Mouse (Mus musculus) heart, adult 2 months (tissue): ENCODE measurements around the gene Crybg3. TPM values are rescaled to one million over a fixed set of nuclear protein-coding genes. Genes with fewer than 3 reads are reported as not detected.

Experiments used
- DNase-seq, 2 experiments: peaks; one replicate each; pipeline ENCODE4 v3.0.0; 2021
- H3K27ac ChIP-seq: fragments of 200-600 bp; 2 replicates; pipeline ENCODE4 v1.8.1; 2022
- H3K27me3 ChIP-seq: fragments of 200-500 bp; 2 replicates; pipeline ENCODE4 v1.6.1; 2012; ENCODE audit warnings: mild to moderate bottlenecking, low read length, inconsistent platforms, mixed read lengths; ENCODE audit not compliant: control insufficient read depth, insufficient read depth
- H3K36me3 ChIP-seq: fragments of 200-500 bp; 2 replicates; pipeline ENCODE4 v1.6.1; 2012; ENCODE audit warnings: low read length, inconsistent platforms; ENCODE audit not compliant: control insufficient read depth, insufficient read depth
- H3K4me1 ChIP-seq: fragments of 200-500 bp; 2 replicates; pipeline ENCODE4 v1.6.1; 2011; ENCODE audit warnings: low read length; ENCODE audit not compliant: control insufficient read depth, insufficient read depth
- H3K4me3 ChIP-seq: fragments of 200-600 bp; 2 replicates; pipeline ENCODE4 v1.8.1; 2022
- H3K79me2 ChIP-seq: fragments of 200-500 bp; replicated peaks from 2 replicates; pipeline ENCODE4 v1.6.1; 2012; ENCODE audit warnings: mild to moderate bottlenecking, inconsistent platforms, low read length, moderate library complexity, mixed read lengths; ENCODE audit not compliant: control insufficient read depth, insufficient read depth
- H3K9ac ChIP-seq: fragments of 200-500 bp; 2 replicates; pipeline ENCODE4 v1.6.1; 2012; ENCODE audit warnings: low read depth, mild to moderate bottlenecking, control low read depth, inconsistent platforms, low read length, mixed read lengths
- CTCF ChIP-seq: fragments of 200-600 bp; IDR thresholded peaks from 2 replicates; pipeline ENCODE4 v1.8.1; 2022; ENCODE audit warnings: antibody characterized with exemption, mild to moderate bottlenecking, moderate library complexity
- EP300 ChIP-seq: fragments of 200-500 bp; IDR thresholded peaks from 2 replicates; pipeline ENCODE4 v1.6.1; 2011; ENCODE audit warnings: low read depth, low read length, control low read depth; ENCODE audit not compliant: insufficient read depth
- POLR2A ChIP-seq: fragments of 200-500 bp; IDR thresholded peaks from 2 replicates; pipeline ENCODE4 v1.6.1; 2011; ENCODE audit warnings: mild to moderate bottlenecking, low read depth, low read length, control low read depth; ENCODE audit not compliant: insufficient read depth
- WGBS: fragments of 180-500 bp; shearing (Covaris S2); methylation state at CpG from one replicate; pipeline ENCODE4 v1.1.7; 2018; 5-methylcytosine and 5-hydroxymethylcytosine counted together
- intact Hi-C: fragments of 180-260 bp; cut with DNase I; formaldehyde crosslinking; loops from one replicate; pipeline ENCODE4 v1.15.1; 2025
- polyA plus RNA-seq: library from polyadenylated mRNA; depleted of rRNA; stranded (reverse); fragments of >200 nt; gene quantifications from 2 replicates; pipeline ENCODE4 v1.2.3, GENCODE M21; 2012
- total RNA-seq, 2 experiments: library from RNA; stranded (reverse); gene quantifications; 2 replicates each; pipeline ENCODE4 v1.2.3; 2021

The Crybg3 gene
- total and polyA plus RNA-seq, 3 experiments = 14.9 to 74.7 (median 65.0) TPM

DNA sequence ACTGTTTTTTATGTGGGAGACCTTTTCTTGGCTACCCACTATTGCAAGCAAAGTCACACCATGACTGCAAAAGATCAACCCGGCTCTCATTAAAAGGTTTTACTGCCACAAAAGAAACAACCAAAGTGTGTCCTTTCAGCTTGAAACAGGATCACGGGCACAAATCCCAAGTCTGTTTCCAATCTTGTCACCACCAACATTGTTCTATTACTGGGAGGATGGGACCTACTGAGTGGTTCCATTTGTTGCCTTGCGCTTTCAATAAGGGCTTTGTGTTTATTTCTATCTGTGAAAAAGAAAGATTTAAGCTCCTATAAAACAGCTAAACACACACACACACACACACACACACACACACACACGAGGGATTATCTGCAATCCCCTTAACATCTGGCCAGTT, 1.8 kb downstream of the Crybg3 start:
- Histone ChIP-seq H3K4me3 (peak overlapping the region; percentile 84), H3K4me1 (peaks cover 15% of the 10 kb centered on the region), H3K36me3 (peaks cover 20% of the 10 kb centered on the region), H3K27ac (peak overlapping the region; percentile 98), H3K27me3 (no peaks in the 10 kb centered on the region), H3K9ac (peak overlapping the region; percentile 24), H3K79me2 (peaks cover 3% of the 10 kb centered on the region; the same call in 1 of the 2 replicates)
- TF ChIP-seq POLR2A = no peak
- TF ChIP-seq CTCF = no peak
- TF ChIP-seq EP300 = no peak
- WGBS = 21% methylated on average over 4 of the region's 4 CpGs
- intact Hi-C loops = loop anchor here (10.0 kb wide), 1 partner anchor 54 kb away; no protein-coding TSS in a partner anchor
- DNase-seq = no peak

- WGBS = 88% methylated on average over 6 of the region's 6 CpGs
- intact Hi-C loops = loop anchor here (10.0 kb wide), 1 partner anchor 52 kb away; no protein-coding TSS in a partner anchor
- peaks cover 16% of the 10 kb centered on the region for H3K4me1 ChIP-seq
Observed at GRCm38 (mm10) chr16:59597256-59597655, 3.5 kb downstream of the Crybg3 start.

DNA sequence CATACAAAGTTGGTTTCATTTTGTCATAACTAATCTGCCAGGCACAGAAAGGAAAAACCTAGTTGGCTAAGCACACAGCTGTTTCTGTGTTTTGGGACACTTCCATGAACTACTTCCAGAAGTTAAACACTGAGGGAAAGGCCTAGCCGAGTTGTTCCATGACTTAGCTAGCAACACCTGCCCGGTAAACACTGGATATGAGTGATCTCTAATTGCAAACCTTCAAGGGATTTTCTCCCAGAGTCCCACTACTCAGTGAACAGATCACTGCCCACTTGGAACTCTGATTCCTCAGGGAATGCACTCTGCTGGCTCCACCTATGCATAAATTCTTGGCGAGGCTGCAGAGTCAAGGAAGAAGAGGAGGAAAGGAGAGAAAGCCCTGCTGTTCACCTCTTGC, 6.1 kb downstream of the Crybg3 start:
- peak overlapping the region; percentile 60 for H3K27ac ChIP-seq

More at GRCm38 (mm10) chr16:59597256-59597655, 3.5 kb downstream of the Crybg3 start:
- Histone ChIP-seq H3K27ac (no peak overlapping the region), H3K4me3 (no peak overlapping the region), H3K27me3 (no peaks in the 10 kb centered on the region), H3K79me2 (peaks cover 7% of the 10 kb centered on the region), H3K36me3 (peaks cover 25% of the 10 kb centered on the region), H3K9ac (no peak overlapping the region)
- no peak for DNase-seq
- TF ChIP-seq CTCF = no peak
- TF ChIP-seq POLR2A = no peak
- TF ChIP-seq EP300 = no peak

DNA sequence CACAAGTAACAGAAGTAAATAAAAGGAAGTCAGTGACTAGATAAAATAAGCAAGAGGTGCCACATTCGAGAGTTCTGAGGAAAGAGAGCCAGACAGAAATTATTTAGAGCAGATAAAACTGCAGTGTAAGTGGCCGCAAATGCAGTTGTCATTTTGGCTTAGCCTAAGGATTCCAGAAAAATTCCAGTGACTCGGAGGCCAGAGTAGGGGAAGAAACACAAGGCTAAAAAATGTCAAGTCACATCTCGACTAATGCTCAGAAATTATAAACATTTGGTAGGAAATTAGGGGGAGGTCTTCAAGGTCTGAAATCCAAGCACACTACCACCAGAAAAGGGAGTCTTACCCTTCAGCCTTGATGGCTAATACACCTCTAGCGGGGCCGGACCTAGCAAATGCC, 10.0 kb downstream of the Crybg3 start:
- intact Hi-C loops = loop anchor here (10.0 kb wide), 1 partner anchor 46 kb away; no protein-coding TSS in a partner anchor
- H3K79me2 ChIP-seq = peaks cover 7% of the 10 kb centered on the region
- peak overlapping the region; percentile 8; the same call in 1 of the 2 replicates for H3K27ac ChIP-seq
- DNase-seq = no peak
- peaks cover 26% of the 10 kb centered on the region for H3K36me3 ChIP-seq
- TF ChIP-seq CTCF (no peak), EP300 (no peak), POLR2A (no peak)
- H3K4me1 ChIP-seq = peaks cover 27% of the 10 kb centered on the region
- WGBS = 42% methylated on average over 6 of the region's 6 CpGs
- no peak overlapping the region; the same call in 1 of the 2 replicates for H3K9ac ChIP-seq
- H3K27me3 ChIP-seq = no peaks in the 10 kb centered on the region
- H3K4me3 ChIP-seq = no peak overlapping the region

More for the DNA sequence above, 6.1 kb downstream of the Crybg3 start:
- Histone ChIP-seq H3K4me3 (peak overlapping the region; percentile 18; the same call in 1 of the 2 replicates), H3K36me3 (peaks cover 31% of the 10 kb centered on the region), H3K4me1 (peaks cover 15% of the 10 kb centered on the region), H3K27me3 (no peaks in the 10 kb centered on the region), H3K79me2 (peaks cover 8% of the 10 kb centered on the region), H3K9ac (peak overlapping the region; percentile 36; the same call in 1 of the 2 replicates)
- intact Hi-C loops = loop anchor here (10.0 kb wide), 1 partner anchor 50 kb away; no protein-coding TSS in a partner anchor
- no peak for TF ChIP-seq CTCF
- TF ChIP-seq EP300 = no peak
- TF ChIP-seq POLR2A = no peak
- DNase-seq = peak; percentile 28 to 36
- WGBS = 9% methylated on average over 3 of the region's 3 CpGs

DNA sequence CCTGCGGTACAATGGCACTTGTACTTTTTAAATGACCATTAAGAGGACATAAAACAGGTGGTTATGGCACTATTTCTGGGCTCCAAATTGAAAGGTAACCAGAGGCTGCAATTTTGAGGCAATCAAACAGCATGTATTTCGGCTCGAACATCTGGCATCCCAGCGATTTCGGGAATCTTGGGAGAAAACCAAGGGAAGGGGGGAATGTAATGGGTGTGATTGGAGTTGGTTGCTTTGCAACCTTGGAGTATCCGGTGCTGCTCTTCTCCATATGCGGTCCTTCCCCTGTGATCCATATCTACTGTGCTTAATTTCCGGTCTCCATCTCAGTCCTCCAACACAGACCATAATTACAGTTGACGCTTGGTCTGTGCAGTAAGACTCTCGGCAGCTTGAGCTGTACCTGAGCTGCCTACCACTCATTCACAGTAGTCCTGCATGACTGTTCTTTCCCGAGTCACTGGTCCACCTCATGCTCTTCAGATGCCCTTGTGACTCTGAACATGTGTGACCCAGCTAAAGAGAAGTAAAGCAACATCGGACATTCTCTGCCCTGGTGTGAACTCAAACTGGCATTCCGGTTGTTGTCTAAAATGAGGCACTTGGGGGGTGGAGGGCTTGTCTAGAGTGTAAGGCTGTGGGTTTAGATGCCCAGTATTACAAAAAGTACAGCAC, 12.3 kb downstream of the Crybg3 start:
- Histone ChIP-seq H3K79me2 (peaks cover 4% of the 10 kb centered on the region), H3K36me3 (peaks cover 11% of the 10 kb centered on the region), H3K27ac (peak overlapping the region; percentile 51), H3K27me3 (no peaks in the 10 kb centered on the region), H3K4me3 (no peak overlapping the region), H3K9ac (no peak overlapping the region), H3K4me1 (peaks cover 19% of the 10 kb centered on the region)
- 59% methylated on average over 13 of the region's 13 CpGs for WGBS
- no peak for TF ChIP-seq EP300
- no peak for TF ChIP-seq POLR2A
- TF ChIP-seq CTCF = no peak
- intact Hi-C loops = no loop called here
- DNase-seq = no peak

DNA sequence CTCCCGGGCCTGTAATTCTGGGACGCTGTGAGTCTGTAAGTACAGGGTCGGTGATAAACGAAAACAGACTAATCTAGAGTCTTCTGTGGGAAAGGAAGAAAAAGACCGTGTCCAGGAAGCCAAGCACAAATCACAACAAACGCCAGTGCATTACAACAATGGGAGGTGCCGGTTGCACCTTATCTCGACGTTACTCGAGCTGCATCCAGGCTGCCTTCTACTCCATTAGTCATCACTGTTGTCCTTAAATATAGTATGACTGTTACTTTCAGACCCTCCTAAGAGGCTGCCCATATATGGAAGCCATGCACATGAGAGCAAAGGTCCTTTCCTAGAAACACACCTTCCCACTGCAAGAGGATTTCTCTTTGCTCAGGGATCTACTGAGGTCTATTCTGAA, 13.0 kb downstream of the Crybg3 start:
- no peaks in the 10 kb centered on the region for H3K27me3 ChIP-seq
- no peak for DNase-seq
- H3K36me3 ChIP-seq = peaks cover 11% of the 10 kb centered on the region
- TF ChIP-seq EP300 = no peak
- no peak overlapping the region for H3K9ac ChIP-seq
- H3K27ac ChIP-seq = peak overlapping the region; percentile 51
- H3K4me3 ChIP-seq = no peak overlapping the region; the same call in 1 of the 2 replicates
- intact Hi-C loops = no loop called here
- peaks cover 19% of the 10 kb centered on the region for H3K4me1 ChIP-seq
- H3K79me2 ChIP-seq = peaks cover 4% of the 10 kb centered on the region
- WGBS = 11% methylated on average over 10 of the region's 10 CpGs
